Mouse (Mus musculus): Measurements from ENCODE around the gene Ebna1bp2.

DNA sequence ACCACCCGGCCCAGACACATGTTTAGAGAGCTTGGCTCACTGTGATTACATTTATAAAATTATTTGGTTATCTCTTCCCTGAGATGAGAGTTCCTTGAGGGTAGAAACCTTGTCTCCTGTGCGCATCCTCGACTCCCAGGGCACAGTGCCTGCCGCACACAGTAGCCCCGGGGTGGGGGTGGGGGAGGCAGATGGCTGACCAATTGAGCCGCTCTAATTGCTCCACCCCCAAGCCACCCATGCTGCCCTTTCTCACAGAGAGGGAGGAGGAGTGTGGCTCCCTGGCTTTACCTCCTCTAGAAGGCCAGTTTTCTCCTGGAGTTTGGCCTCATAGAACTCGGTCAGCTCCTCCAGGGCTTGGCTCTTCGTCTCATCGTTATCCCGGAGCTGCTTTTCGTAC, 39.1 kb upstream of the Ebna1bp2 start:
- TF ChIP-seq POLR2A (IDR thresholded peaks at IDR 0.05; ENCODE audit: control insufficient read depth, extremely low read depth, insufficient read depth, low read length, poor library complexity) = no peak
- TF ChIP-seq CTCF (IDR thresholded peaks at IDR 0.05; ENCODE audit: borderline replicate concordance, control insufficient read depth, extremely low read depth, insufficient read depth, low read length, poor library complexity) = no peak
